Mouse (Mus musculus) adrenal gland (tissue): ENCODE measurements at regions not wholly inside any gene's neighbourhood (a gene's known extent, or its start where the extent isn't known, plus 50 kb on each side); places are given as distances from the start of the nearest gene placed in this dataset.

Source experiments
- intact Hi-C: fragments of 180-260 bp; cut with DNase I; formaldehyde crosslinking; loops from one replicate; pipeline ENCODE4 v1.15.1; 2025

DNA sequence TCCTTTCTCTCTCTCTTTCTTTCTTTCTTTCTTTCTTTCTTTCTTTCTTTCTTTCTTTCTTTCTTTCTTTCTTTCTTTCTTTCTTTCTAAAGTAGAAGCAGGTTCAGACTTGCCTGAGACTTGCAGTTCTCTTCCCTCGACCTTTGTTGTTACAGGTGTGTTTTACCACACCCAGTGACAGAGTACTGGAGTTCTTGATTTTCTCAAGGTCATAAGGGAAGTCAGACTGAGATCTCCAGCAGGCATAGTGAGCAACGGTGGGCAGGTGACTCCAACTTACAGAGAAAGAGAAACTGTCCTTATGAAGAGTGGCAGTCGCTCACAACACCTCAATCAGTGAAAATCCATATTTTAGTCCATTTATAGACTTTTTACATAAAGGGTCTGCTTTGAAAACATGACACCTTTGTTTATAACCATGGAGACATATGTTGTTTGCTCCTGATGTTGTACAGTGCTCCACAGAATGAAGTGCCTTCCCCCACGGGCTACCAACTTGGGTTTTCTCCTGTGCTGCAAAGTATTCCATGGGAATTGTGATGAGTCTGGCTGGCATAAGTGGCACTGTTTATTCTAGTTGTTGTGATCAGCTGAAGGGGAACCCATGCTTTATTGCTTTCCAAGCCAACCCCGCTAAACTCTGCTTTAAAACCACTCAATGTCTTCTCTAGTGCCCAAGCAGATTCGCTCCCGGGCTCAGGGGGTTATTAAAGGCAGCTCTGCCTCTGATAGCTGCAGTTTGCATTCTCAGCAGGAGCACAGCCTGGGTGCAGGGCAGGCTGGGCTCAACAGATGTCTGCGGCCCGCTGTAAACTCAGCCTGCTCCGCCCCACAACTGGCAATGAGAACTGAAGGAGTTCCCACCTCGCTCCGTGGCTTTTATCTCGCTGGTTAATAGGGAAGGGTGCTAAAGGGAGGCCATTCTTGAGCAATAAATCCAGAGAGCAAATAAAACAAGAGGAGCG lies 132.6 kb upstream of the Jade1 start:
- intact Hi-C loops = no loop called here

GRCm38 (mm10) chr3:41413771-41414170 lies 141.8 kb upstream of the Jade1 start:
- intact Hi-C loops = no loop called here

DNA sequence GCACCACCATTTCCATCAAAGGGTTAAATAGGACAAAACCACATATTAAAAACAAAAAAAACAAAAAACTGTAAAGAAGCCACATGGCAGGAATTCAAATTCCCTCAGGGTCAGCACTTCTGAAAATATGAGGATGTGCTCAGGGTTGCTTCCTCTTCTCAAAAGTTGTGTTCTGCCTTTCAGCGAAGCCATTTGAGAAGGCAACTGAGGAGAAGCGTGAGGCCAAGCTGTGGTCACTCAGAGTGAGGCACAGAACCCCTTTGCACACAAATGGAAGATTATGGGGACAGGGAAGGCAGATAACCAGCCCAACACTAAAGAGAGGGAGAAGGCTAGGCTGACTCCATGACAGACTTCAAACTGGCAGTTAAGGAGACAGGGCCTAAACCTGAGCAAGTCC lies 142.8 kb upstream of the Jade1 start:
- intact Hi-C loops = no loop called here

DNA sequence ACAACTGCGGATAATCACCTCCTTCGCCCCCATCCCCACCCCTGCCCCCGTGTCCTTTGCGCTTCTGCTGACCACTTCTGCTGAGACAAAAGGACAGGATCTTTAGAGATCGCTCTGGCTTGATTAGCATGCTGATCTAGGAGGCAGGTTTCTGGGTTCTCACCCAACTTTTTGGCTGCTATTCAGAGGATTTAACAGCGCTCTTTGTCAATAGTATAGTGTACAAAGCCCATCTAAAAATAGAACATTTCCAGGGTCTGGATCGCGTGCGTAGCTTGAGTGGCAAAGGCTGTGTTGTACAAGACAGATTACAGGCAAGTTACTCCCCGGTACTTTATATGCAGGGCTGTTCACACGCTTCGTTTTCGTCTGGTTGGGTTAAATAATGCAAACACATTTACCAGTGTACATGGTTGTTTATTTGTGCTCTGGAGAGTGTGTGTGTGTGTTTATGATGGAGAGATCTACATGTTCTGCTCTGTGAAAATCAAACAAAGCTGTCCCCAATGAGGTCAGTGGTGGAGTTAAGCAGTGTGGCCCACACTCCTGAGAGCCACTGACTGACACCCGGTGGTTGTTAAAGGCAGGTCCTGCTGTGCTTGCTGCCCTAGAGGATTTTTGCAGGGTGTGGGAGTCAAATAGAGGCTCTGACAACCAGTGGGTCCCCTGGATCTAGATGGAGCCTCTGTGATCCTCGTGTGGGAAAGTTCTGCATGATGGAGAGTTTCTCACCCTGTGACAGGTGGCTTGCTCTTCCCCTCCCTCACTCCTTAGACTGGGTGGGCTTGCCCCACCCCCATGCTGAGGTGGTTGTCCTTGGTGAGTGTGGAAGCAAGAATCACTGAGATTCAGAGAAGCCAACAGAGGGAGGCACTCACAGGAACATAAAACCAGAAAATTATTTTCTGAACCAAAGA lies 146.5 kb upstream of the Jade1 start:
- intact Hi-C loops = no loop called here

GRCm38 (mm10) chr3:41408423-41408820 lies 147.1 kb upstream of the Jade1 start:
- intact Hi-C loops = no loop called here

DNA sequence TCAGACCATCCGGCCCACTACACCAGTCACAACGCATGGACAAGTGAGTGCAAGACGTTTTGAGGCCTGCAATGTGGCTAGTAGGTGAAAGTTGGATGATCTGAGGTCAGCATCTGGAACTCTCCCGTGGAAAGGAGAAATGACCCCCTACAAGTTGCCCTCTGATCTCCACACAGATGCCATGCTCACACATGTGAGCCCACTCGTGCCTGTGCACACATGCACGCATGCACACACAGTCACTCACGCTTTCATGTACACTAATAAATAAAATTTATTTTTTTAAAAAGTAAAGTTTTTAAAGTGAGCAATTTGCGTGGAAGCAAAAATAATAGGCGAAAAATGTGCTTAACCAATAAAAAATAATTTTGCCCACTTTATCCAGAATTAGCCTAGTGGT lies 147.5 kb upstream of the Jade1 start:
- intact Hi-C loops = no loop called here

GRCm38 (mm10) chr3:41407520-41407919 lies 148.0 kb upstream of the Jade1 start:
- intact Hi-C loops = no loop called here

DNA sequence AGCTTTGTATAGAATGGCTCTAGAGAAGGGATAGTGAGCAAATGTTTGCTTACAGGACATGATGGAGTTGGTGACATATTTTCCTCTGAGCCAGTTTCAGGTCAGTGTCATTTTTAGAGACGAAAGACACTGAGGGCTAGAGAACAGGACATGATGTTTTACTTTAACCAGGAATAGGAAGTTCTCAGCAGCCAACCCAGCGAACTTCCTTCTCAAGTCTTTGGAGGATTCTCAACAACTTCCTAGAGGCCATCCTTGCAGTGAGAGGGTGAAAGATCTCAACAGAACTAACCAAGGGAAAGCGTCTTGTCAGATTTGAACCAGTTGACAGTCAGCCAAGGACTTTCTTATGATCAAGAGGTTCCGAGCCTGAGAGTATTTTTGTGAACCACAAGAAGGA lies 153.7 kb upstream of the Jade1 start:
- intact Hi-C loops = no loop called here

- intact Hi-C loops = no loop called here
Measured at GRCm38 (mm10) chr3:41389868-41390267, 165.7 kb upstream of the Jade1 start.

- intact Hi-C loops = no loop called here
Measured at GRCm38 (mm10) chr3:41387469-41388212, 167.9 kb upstream of the Jade1 start.

- intact Hi-C loops = no loop called here
Measured at GRCm38 (mm10) chr3:41386299-41386698, 169.2 kb upstream of the Jade1 start.

DNA sequence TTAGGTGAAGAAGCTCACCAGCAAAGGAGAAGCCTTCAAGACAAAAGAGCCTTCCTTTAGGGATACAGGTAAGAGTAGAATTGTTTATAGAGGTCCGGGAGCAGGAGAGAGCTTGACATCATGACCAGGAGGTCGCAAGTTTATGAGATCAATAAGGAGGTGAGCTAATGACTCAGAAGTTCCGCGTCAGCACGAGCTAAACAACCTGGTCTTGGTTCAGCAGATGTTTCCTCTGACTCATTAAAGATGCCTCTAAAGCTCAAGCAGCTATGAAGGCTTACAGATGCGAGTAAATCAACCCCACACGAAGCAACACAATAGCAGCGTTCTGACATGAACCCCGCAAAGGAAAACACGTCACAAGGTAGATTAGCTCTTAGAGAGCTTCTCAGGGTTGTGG lies 171.1 kb upstream of the Jade1 start:
- intact Hi-C loops = no loop called here

DNA sequence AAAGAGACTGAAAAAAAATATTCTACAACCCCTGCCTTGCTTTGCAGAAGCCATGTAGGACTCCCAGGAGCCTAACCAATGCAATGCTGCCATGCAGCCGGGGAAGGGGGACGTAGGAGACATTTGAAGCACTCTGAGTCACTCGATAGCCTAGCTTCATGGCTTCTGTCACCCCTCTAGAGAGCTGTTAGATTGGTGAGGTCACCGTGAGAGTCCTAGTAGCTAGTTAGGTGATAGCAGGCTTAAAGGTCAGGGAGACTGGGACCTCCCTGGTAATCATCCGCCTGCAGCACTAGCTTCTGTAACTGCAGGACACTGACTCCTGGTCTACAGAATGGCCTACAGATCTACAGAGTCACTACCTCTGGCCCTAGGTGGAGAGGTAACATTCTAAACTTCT lies 177.0 kb upstream of the Jade1 start:
- intact Hi-C loops = loop anchor here (10.0 kb wide), 1 partner anchor 154 kb away; no protein-coding TSS in a partner anchor

DNA sequence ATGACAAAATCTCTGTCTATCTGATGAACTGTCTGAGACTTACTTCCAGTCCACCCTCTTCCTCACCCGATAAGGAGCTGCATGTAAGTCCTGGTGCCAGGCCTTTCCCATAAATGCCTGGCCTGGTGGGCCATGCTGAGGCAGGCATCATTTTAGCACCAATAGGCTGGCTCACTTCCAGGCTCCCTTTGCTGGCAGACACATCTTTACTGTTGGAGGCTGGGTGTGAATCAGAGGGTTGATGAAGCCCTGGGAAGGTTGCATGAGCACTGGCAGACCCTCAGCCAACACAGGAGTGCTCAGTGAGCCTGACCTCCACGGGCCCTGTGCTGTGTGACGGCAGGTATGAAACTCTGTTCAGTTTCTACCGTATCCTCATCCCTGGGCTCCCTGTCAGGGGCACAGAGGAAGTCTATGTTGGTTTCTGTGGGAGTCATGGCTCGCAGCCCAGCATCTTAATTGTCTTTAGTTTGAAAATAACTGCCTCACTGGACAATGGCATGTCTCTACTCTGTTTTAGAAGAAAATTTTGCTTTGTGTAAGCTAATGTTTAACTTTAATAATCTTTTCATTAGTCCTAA lies 177.6 kb upstream of the Jade1 start:
- intact Hi-C loops = loop anchor here (10.0 kb wide), 1 partner anchor 153 kb away; no protein-coding TSS in a partner anchor

GRCm38 (mm10) chr3:41376848-41377582 lies 178.5 kb upstream of the Jade1 start:
- intact Hi-C loops = loop anchor here (10.0 kb wide), 1 partner anchor 152 kb away; no protein-coding TSS in a partner anchor

GRCm38 (mm10) chr3:41375230-41375930 lies 180.2 kb upstream of the Jade1 start:
- intact Hi-C loops = loop anchor here (10.0 kb wide), 1 partner anchor 151 kb away; no protein-coding TSS in a partner anchor

DNA sequence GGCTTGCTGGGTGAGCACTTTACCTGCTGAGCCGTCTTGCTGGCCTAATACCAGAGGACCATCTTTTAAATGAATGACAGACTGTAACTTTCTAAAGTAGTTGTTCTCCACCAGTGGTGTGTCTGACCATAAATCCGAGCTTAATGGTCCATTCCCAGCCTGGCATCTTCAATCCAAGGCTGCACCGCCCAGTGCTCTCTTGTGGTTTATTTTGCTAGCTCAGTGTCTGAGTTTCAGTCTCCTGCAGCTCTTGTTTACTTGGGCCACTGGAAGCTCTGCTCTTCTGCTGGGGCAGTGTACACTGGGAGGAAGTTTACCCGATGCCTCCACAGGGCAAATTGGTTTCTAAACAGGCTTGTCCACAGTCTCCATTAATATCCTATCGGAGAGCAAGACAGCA lies 182.3 kb upstream of the Jade1 start:
- intact Hi-C loops = loop anchor here (10.0 kb wide), 1 partner anchor 148 kb away; no protein-coding TSS in a partner anchor

- intact Hi-C loops = no loop called here
Measured at GRCm38 (mm10) chr3:41368351-41369101, 187.0 kb upstream of the Jade1 start.

DNA sequence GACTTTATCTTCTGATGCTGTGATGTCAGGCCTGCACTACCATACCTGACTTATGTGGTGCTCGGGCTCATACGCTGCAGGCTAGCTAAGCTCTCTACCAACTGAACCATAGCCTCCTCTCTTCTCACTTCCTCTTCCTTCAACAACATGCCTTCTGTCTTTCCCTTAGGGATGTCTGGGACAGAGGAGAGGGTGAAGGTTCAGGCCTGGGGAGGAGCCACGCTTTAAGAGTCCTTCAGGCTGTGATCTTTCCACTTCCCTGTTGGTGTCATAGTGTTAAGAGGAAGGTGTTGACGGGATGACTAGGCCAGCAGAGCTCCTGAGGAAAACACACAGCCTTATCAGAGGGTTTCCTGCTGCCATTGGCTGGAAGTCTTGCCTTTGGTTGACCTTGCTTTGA lies 188.8 kb upstream of the Jade1 start:
- intact Hi-C loops = no loop called here
